Mouse (Mus musculus) embryo, embryonic 10 days (tissue): ENCODE measurements around the gene Zfr2.

Experiments used
- DNase-seq: peaks from one replicate; pipeline ENCODE4 v3.0.0-alpha.2; 2015; ENCODE audit warnings: low spot score

Zfr2 gene

GRCm38 (mm10) chr10:81287513-81288157, 54.7 kb downstream of the Zfr2 start:
- DNase-seq: peak; percentile 41

GRCm38 (mm10) chr10:81288601-81289000, 55.6 kb downstream of the Zfr2 start:
- DNase-seq: peak; percentile 56

GRCm38 (mm10) chr10:81289278-81289677, 56.3 kb downstream of the Zfr2 start:
- DNase-seq: peak; percentile 90

GRCm38 (mm10) chr10:81289811-81290210, 56.9 kb downstream of the Zfr2 start:
- DNase-seq: no peak

- DNase-seq: no peak
These were observed 57.9 kb downstream of the Zfr2 start for GRCm38 (mm10) chr10:81290698-81291460.

GRCm38 (mm10) chr10:81291511-81292104, 58.7 kb downstream of the Zfr2 start, which contains the start of gene Tjp3:
TSS of gene Tjp3 (minus strand) at chr10:81291581.
- DNase-seq: no peak

- DNase-seq: peak; percentile 100
These were observed 59.8 kb downstream of the Zfr2 start, which contains the start of gene Pip5k1c for GRCm38 (mm10) chr10:81292554-81293333. TSS of gene Pip5k1c (plus strand) at chr10:81292963.

GRCm38 (mm10) chr10:81293334-81294030, 60.5 kb downstream of the Zfr2 start:
- DNase-seq: no peak

GRCm38 (mm10) chr10:81294442-81294841, 61.5 kb downstream of the Zfr2 start:
- no peak for DNase-seq

GRCm38 (mm10) chr10:81295185-81295584, 62.2 kb downstream of the Zfr2 start:
- DNase-seq: no peak

GRCm38 (mm10) chr10:81297246-81297645, 64.3 kb downstream of the Zfr2 start:
- no peak for DNase-seq

- DNase-seq: no peak
These were observed 64.9 kb downstream of the Zfr2 start for GRCm38 (mm10) chr10:81297845-81298244.

- DNase-seq: no peak
These were observed 65.6 kb downstream of the Zfr2 start for GRCm38 (mm10) chr10:81298369-81299100.

- DNase-seq: no peak
These were observed 66.8 kb downstream of the Zfr2 start for GRCm38 (mm10) chr10:81299585-81300351.

GRCm38 (mm10) chr10:81300352-81300907, 67.5 kb downstream of the Zfr2 start:
- no peak for DNase-seq

- no peak for DNase-seq
These were observed 68.4 kb downstream of the Zfr2 start for GRCm38 (mm10) chr10:81301321-81301720.
